Mouse (Mus musculus): ENCODE data around the gene Gsg1l. TPM values are rescaled to one million over a fixed set of nuclear protein-coding genes. Genes with fewer than 3 reads are reported as not detected.
A peak's percentile ranks its signal among the peaks of the same experiment; 100 is the strongest.

Gsg1l gene
- polyA plus RNA-seq, 1 experiment from 2014 or later: 0.10 TPM

- DNase-seq (ENCODE audit: extremely low spot score, low spot score): no peak
- WGBS: 76% methylated on average over 3 of the region's 3 CpGs
- no peaks in the 10 kb centered on the region for H3K9me3 ChIP-seq
Measured at GRCm38 (mm10) chr7:125859564-125859963, 222.6 kb downstream of the Gsg1l start.

GRCm38 (mm10) chr7:125847528-125847866 is 234.7 kb downstream of the Gsg1l start:
- 93% methylated on average over 2 of the region's 2 CpGs for WGBS

More at GRCm38 (mm10) chr7:125859564-125859963, 222.6 kb downstream of the Gsg1l start:
- Histone ChIP-seq H3K27me3 (ENCODE audit: poor library complexity, severe bottlenecking) (no peaks in the 10 kb centered on the region), H3K36me3 (replicated peaks) (no peaks in the 10 kb centered on the region), H3K4me3 (no peak overlapping the region), H3K27ac (no peak overlapping the region), H3K4me1 (peaks cover 7% of the 10 kb centered on the region; the same call in 1 of the 2 replicates)

GRCm38 (mm10) chr7:125846866-125847527 is 235.2 kb downstream of the Gsg1l start:
- DNase-seq (ENCODE audit: extremely low spot score, low spot score): no peak
- Histone ChIP-seq H3K27me3 (ENCODE audit: poor library complexity, severe bottlenecking) (no peaks in the 10 kb centered on the region), H3K27ac (no peak overlapping the region), H3K4me3 (no peak overlapping the region), H3K9me3 (no peaks in the 10 kb centered on the region), H3K36me3 (replicated peaks) (peaks cover 23% of the 10 kb centered on the region), H3K4me1 (no peaks in the 10 kb centered on the region)
- 86% methylated on average over 8 of the region's 8 CpGs for WGBS

More at GRCm38 (mm10) chr7:125847528-125847866, 234.7 kb downstream of the Gsg1l start:
- Histone ChIP-seq H3K9me3 (no peaks in the 10 kb centered on the region), H3K4me3 (no peak overlapping the region), H3K4me1 (no peaks in the 10 kb centered on the region), H3K36me3 (replicated peaks) (peaks cover 22% of the 10 kb centered on the region), H3K27ac (no peak overlapping the region), H3K27me3 (ENCODE audit: poor library complexity, severe bottlenecking) (no peaks in the 10 kb centered on the region)
- DNase-seq (ENCODE audit: extremely low spot score, low spot score): no peak

DNA sequence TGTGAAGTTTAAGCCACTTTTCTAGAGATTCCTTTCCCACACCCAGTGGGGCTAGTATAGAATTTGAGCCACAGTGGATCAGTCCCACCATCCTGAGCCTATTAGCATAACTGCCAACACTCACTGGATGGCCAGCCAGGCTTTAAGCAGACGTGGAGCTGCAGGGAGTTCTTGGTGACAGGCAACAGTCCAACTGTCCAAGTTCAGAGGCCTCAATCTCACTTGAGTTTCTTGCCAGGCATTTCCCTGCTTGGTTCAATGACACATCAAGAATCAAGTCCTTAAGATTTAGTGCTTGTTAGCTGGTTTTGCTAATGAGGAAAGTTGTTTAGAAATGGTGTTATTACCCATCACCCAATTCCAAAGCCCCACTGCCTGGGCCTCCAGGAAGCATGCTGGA is 236.6 kb downstream of the Gsg1l start:
- Histone ChIP-seq H3K36me3 (replicated peaks) (peaks cover 14% of the 10 kb centered on the region), H3K27ac (no peak overlapping the region), H3K4me3 (no peak overlapping the region), H3K27me3 (ENCODE audit: poor library complexity, severe bottlenecking) (no peaks in the 10 kb centered on the region), H3K9me3 (no peaks in the 10 kb centered on the region), H3K4me1 (no peaks in the 10 kb centered on the region)
- DNase-seq (ENCODE audit: extremely low spot score, low spot score): no peak
- WGBS: 71% methylated on average over 1 of the region's 1 CpGs

DNA sequence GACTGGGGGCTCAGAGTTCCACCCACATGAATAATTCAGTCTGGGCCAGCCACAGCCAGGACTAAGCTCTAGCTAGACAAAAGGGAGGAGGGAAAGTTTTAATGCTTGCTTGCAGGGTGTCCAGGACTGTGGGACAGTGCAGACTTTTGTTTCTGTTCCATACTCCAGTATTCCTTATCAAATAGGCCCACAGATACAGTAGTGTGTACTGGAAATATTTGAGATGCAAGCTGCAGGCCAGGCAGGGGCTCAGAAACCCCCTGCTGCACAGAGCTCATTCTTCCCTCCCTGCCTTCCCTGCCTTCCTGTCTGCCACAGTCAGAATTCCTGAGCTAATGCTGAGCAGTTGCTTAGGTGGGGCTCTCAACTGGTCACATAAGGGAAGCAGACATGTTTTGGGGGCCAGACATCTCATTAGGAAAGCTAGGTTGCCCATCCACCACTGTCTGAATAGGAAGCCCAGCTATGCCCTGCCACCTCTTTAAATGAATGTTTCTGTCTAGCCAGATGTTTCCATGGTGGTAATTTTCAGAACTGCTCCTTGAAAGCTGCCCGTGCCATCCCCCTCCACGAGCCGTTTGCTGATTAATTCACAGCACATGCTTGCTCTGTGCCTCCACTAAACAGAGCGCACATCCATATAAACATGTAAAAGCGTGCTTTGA is 244.0 kb downstream of the Gsg1l start:
- Histone ChIP-seq H3K9me3 (no peaks in the 10 kb centered on the region), H3K4me3 (no peak overlapping the region), H3K36me3 (replicated peaks) (peaks cover 8% of the 10 kb centered on the region), H3K4me1 (peaks cover 21% of the 10 kb centered on the region), H3K27me3 (ENCODE audit: poor library complexity, severe bottlenecking) (no peaks in the 10 kb centered on the region), H3K27ac (peak overlapping the region; percentile 76)
- DNase-seq (ENCODE audit: extremely low spot score, low spot score): no peak
- 60% methylated on average over 5 of the region's 5 CpGs for WGBS

DNA sequence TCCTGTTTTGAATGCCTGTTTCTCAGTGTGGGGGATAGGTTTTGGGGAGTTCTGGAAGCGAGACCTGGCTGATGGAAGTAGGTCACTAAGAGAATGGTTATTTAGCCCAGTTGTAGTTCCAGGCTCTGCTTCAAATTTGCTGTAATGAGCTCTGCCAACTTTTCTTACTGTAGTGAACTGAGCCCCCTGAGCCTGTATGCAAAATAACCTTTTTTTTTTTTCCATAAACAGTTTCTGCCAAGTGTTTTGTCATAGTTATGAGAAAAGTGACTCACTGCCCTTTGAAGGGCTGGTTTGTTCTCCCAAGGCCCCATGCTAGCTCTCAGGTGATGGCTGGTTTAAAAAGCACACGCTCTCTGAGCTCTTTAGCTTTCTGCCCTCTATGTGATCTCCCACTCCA is 248.7 kb downstream of the Gsg1l start:
- Histone ChIP-seq H3K27ac (no peak overlapping the region), H3K4me1 (peaks cover 34% of the 10 kb centered on the region), H3K27me3 (ENCODE audit: poor library complexity, severe bottlenecking) (no peaks in the 10 kb centered on the region), H3K36me3 (replicated peaks) (peaks cover 6% of the 10 kb centered on the region; the same call in 1 of the 2 replicates), H3K9me3 (no peaks in the 10 kb centered on the region), H3K4me3 (no peak overlapping the region)
- DNase-seq (ENCODE audit: extremely low spot score, low spot score): no peak
- 91% methylated on average over 2 of the region's 2 CpGs for WGBS

DNA sequence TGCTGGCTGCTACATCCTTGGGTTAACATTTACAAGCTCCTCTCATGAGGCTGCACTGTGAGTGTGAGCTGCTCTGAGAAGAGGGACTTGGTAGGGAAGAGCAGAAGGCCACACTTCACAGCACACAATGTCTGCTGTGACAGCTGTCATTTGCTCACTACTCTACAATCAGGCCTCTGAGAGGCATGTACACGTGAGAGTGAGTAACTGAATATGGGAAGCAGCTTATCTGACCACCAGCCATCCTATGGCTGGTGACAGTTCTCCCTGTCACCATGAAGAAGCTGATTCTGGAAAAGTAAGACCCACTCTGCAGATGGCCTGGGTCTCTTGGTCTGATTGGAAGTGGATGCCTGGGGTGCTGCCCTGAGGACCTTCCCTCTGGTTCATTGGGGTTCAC is 249.4 kb downstream of the Gsg1l start:
- Histone ChIP-seq H3K9me3 (no peaks in the 10 kb centered on the region), H3K4me1 (peaks cover 33% of the 10 kb centered on the region), H3K4me3 (no peak overlapping the region), H3K36me3 (replicated peaks) (peaks cover 6% of the 10 kb centered on the region; the same call in 1 of the 2 replicates), H3K27ac (no peak overlapping the region), H3K27me3 (ENCODE audit: poor library complexity, severe bottlenecking) (no peaks in the 10 kb centered on the region)
- WGBS: 80% methylated on average over 1 of the region's 1 CpGs
- no peak for DNase-seq (ENCODE audit: extremely low spot score, low spot score)

DNA sequence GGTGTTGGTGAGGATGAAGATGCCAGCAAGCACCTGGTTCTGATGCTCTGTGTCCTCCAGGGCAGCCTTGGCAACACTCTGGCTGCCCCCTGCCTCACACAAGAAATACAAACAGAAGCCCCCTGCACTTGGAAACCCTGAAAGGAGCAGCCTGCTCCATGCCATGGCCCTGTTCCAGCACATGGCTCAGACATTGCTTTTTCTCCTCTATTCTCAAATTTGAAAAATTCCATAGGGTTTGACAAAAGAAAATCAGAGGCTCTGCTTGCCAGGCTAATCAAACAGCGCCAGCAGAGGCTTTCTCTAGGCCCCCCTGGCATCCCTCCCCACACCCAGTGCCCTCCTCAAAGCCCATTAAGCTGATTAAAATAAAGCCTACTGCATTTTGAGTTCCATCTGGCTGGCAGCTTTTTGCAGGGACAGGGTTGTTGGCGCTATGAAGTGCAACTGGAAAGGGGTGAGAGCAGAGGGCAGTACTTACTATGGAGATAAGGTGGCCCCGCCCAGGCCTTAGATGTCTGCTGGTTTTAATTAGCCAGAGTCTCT is 253.0 kb downstream of the Gsg1l start:
- no peak overlapping the region for H3K4me3 ChIP-seq
- no peaks in the 10 kb centered on the region for H3K27me3 ChIP-seq (ENCODE audit: poor library complexity, severe bottlenecking)
- H3K9me3 ChIP-seq: no peaks in the 10 kb centered on the region
- H3K36me3 ChIP-seq (replicated peaks): peaks cover 6% of the 10 kb centered on the region; the same call in 1 of the 2 replicates
- no peak for DNase-seq (ENCODE audit: extremely low spot score, low spot score)
- H3K27ac ChIP-seq: peak overlapping the region; percentile 20; the same call in 1 of the 2 replicates
- WGBS: 63% methylated on average over 3 of the region's 3 CpGs
- H3K4me1 ChIP-seq: peaks cover 35% of the 10 kb centered on the region

DNA sequence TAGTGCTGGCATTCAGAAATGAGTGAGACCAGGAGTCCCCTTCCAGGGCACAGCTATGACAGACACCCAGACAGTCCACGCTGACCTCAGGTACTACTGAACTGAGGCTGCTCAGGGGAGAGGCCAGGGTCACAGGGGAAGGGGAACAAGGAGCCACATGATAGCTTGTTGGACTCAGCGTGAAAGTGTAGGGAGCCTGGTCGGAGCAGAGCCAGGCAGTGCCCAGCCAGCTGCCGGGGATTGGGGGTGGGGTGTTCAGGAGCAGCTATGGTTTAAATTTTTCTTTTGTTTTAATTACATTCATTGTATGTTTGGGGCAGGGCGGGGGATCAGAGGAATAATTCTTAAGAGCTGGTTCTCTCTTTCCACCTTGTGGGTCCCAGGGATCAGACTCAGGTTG is 253.7 kb downstream of the Gsg1l start:
- Histone ChIP-seq H3K27me3 (ENCODE audit: poor library complexity, severe bottlenecking) (no peaks in the 10 kb centered on the region), H3K4me1 (peaks cover 35% of the 10 kb centered on the region), H3K27ac (peak overlapping the region; percentile 13; the same call in 1 of the 2 replicates), H3K36me3 (replicated peaks) (peaks cover 6% of the 10 kb centered on the region; the same call in 1 of the 2 replicates), H3K4me3 (no peak overlapping the region), H3K9me3 (no peaks in the 10 kb centered on the region)
- 77% methylated on average over 5 of the region's 5 CpGs for WGBS
- DNase-seq (ENCODE audit: extremely low spot score, low spot score): no peak

Other genes with a start within 250 kb of the Gsg1l start
- 65.5 and 70.1 TPM in 2 replicates for gene Xpo6, start 118.1 kb upstream of the Gsg1l start, polyA plus RNA-seq (2016; fragmentation: Nextera tagmentation; extraction: Ambion mirVana)
- 79.1 and 83.0 TPM in 2 replicates for gene Sbk1, start 190.2 kb upstream of the Gsg1l start, polyA plus RNA-seq (2016; fragmentation: Nextera tagmentation; extraction: Ambion mirVana)